Mouse (Mus musculus) myocyte (in vitro differentiated cells): Measurements from ENCODE around the gene Slc1a2.

Source experiments
- CEBPB ChIP-seq: IDR thresholded peaks from 2 replicates; pipeline ENCODE4 v1.6.1; 2011; ENCODE audit warnings: mild to moderate bottlenecking, moderate library complexity; ENCODE audit not compliant: poor library complexity, insufficient read depth, severe bottlenecking
- E2F4 ChIP-seq: IDR thresholded peaks from one replicate; pipeline ENCODE4 v1.6.1; 2011; ENCODE audit warnings: mild to moderate bottlenecking, control low read depth, moderate library complexity; ENCODE audit not compliant: insufficient read depth
- MAX ChIP-seq: IDR thresholded peaks from one replicate; pipeline ENCODE4 v1.6.1; 2011; ENCODE audit warnings: low read depth, mild to moderate bottlenecking, control low read depth
- MYOD1 ChIP-seq, 3 experiments: IDR thresholded peaks; one replicate each; pipeline ENCODE4 v1.6.1; 2011; ENCODE audit warnings: control low read depth in 2 of 3, low read depth in 2 of 3, mild to moderate bottlenecking in 2 of 3, moderate library complexity in 1 of 3; ENCODE audit not compliant: insufficient read length in 2 of 3, control insufficient read depth in 1 of 3
- MYOG ChIP-seq, 3 experiments: IDR thresholded peaks; one replicate each; pipeline ENCODE4 v1.6.1; 2011; ENCODE audit warnings: control low read depth in 2 of 3, low read depth in 2 of 3, mild to moderate bottlenecking in 2 of 3; ENCODE audit not compliant: insufficient read length in 2 of 3, control insufficient read depth in 1 of 3, insufficient read depth in 1 of 3
- POLR2A ChIP-seq: IDR thresholded peaks from one replicate; pipeline ENCODE4 v1.6.1; 2011; ENCODE audit warnings: low read depth, mild to moderate bottlenecking, control low read depth, moderate library complexity; ENCODE audit not compliant: insufficient read length
- POLR2AphosphoS2 ChIP-seq: IDR thresholded peaks from one replicate; pipeline ENCODE4 v1.6.1; 2011; ENCODE audit warnings: low read depth, control low read depth; ENCODE audit not compliant: insufficient read length
- REST ChIP-seq: IDR thresholded peaks from one replicate; pipeline ENCODE4 v1.6.1; 2011; ENCODE audit warnings: mild to moderate bottlenecking, control low read depth, moderate library complexity; ENCODE audit not compliant: insufficient read depth, insufficient read length
- TCF12 ChIP-seq: IDR thresholded peaks from one replicate; pipeline ENCODE4 v1.6.1; 2011; ENCODE audit warnings: mild to moderate bottlenecking, control low read depth; ENCODE audit not compliant: poor library complexity, insufficient read depth, severe bottlenecking
- TCF3 ChIP-seq: IDR thresholded peaks from one replicate; pipeline ENCODE4 v1.6.1; 2011; ENCODE audit warnings: low read depth, control low read depth; ENCODE audit not compliant: insufficient read length
- USF1 ChIP-seq: IDR thresholded peaks from one replicate; pipeline ENCODE4 v1.6.1; 2011; ENCODE audit warnings: low read depth, mild to moderate bottlenecking, control low read depth, moderate library complexity

GRCm38 (mm10) chr2:102795034-102795433 lies 136.6 kb downstream of the Slc1a2 start:
- TF ChIP-seq POLR2AphosphoS2, result no peak
- no peak for TF ChIP-seq POLR2A
- TF ChIP-seq CEBPB, result no peak
- no peak for TF ChIP-seq USF1
- no peak for TF ChIP-seq MAX
- no peak for TF ChIP-seq MYOG (IDR thresholded peaks at IDR 0.05; ENCODE audit: control insufficient read depth in 1 of 3, insufficient read depth in 1 of 3, insufficient read length in 2 of 3, low read depth in 2 of 3)
- TF ChIP-seq TCF12, result no peak
- TF ChIP-seq E2F4, result no peak
- no peak for TF ChIP-seq REST
- TF ChIP-seq MYOD1 (IDR thresholded peaks at IDR 0.05; ENCODE audit: control insufficient read depth in 1 of 3, insufficient read length in 2 of 3, low read depth in 2 of 3), result no peak
- no peak for TF ChIP-seq TCF3
